Mouse (Mus musculus): ENCODE results near the gene Tmx2.
A peak's percentile ranks its signal among the peaks of the same experiment; 100 is the strongest.

Gene Tmx2

GRCm38 (mm10) chr2:84705295-84705694, 26.4 kb upstream of the Tmx2 start:
- no peak for TF ChIP-seq GATA4 (IDR thresholded peaks at IDR 0.05; ENCODE audit: insufficient replicate concordance, low read length)

GRCm38 (mm10) chr2:84704329-84704728, 25.4 kb upstream of the Tmx2 start:
- TF ChIP-seq GATA4 (IDR thresholded peaks at IDR 0.05; ENCODE audit: insufficient replicate concordance, low read length), result no peak

GRCm38 (mm10) chr2:84703497-84703896, 24.6 kb upstream of the Tmx2 start:
- TF ChIP-seq GATA4 (IDR thresholded peaks at IDR 0.05; ENCODE audit: insufficient replicate concordance, low read length), result no peak

GRCm38 (mm10) chr2:84695007-84695695, 16.2 kb upstream of the Tmx2 start:
- no peak for TF ChIP-seq GATA4 (IDR thresholded peaks at IDR 0.05; ENCODE audit: insufficient replicate concordance, low read length)

- no peak for TF ChIP-seq GATA4 (IDR thresholded peaks at IDR 0.05; ENCODE audit: insufficient replicate concordance, low read length)
These were observed 11.1 kb upstream of the Tmx2 start for GRCm38 (mm10) chr2:84690050-84690449.

- no peak for TF ChIP-seq GATA4 (IDR thresholded peaks at IDR 0.05; ENCODE audit: insufficient replicate concordance, low read length)
These were observed 9.3 kb upstream of the Tmx2 start for GRCm38 (mm10) chr2:84688080-84688844.

GRCm38 (mm10) chr2:84682605-84683183, 3.8 kb upstream of the Tmx2 start:
- no peak for TF ChIP-seq GATA4 (IDR thresholded peaks at IDR 0.05; ENCODE audit: insufficient replicate concordance, low read length)

- TF ChIP-seq GATA4 (IDR thresholded peaks at IDR 0.05; ENCODE audit: insufficient replicate concordance, low read length), result no peak; the same call in 1 of the 2 replicates
These were observed 716 bp downstream of the Tmx2 start, which contains the start of the genes Gm28635 and Med19 for GRCm38 (mm10) chr2:84677968-84678880. Gene Gm28635 (minus strand): TSS chr2:84678041. Gene Med19 (plus strand): TSS chr2:84678402.

- no peak for TF ChIP-seq GATA4 (IDR thresholded peaks at IDR 0.05; ENCODE audit: insufficient replicate concordance, low read length)
These were observed 1.5 kb downstream of the Tmx2 start for GRCm38 (mm10) chr2:84677270-84677967.

GRCm38 (mm10) chr2:84670569-84670933, 8.4 kb downstream of the Tmx2 start, which contains the start of gene Selenoh:
Gene Selenoh (minus strand): TSS chr2:84670770.
- TF ChIP-seq GATA4 (IDR thresholded peaks at IDR 0.05; ENCODE audit: insufficient replicate concordance, low read length), result peak; percentile 75; the same call in 1 of the 2 replicates

- TF ChIP-seq GATA4 (IDR thresholded peaks at IDR 0.05; ENCODE audit: insufficient replicate concordance, low read length), result no peak
These were observed 8.9 kb downstream of the Tmx2 start for GRCm38 (mm10) chr2:84669828-84670568.

- no peak for TF ChIP-seq GATA4 (IDR thresholded peaks at IDR 0.05; ENCODE audit: insufficient replicate concordance, low read length)
These were observed 12.9 kb downstream of the Tmx2 start for GRCm38 (mm10) chr2:84666081-84666480.

GRCm38 (mm10) chr2:84662866-84663265, 16.1 kb downstream of the Tmx2 start:
- no peak for TF ChIP-seq GATA4 (IDR thresholded peaks at IDR 0.05; ENCODE audit: insufficient replicate concordance, low read length)

- TF ChIP-seq GATA4 (IDR thresholded peaks at IDR 0.05; ENCODE audit: insufficient replicate concordance, low read length), result no peak; the same call in 1 of the 2 replicates
These were observed 18.7 kb downstream of the Tmx2 start for GRCm38 (mm10) chr2:84660253-84660652.

Measured in liver, adult (tissue).